Mouse (Mus musculus) megakaryocyte, embryonic 14.5 days (primary cell): ENCODE measurements around the gene Evc. TPM values are rescaled to one million over a fixed set of nuclear protein-coding genes. Genes with fewer than 3 reads are reported as not detected.

Experiments
- H3K27me3 ChIP-seq: replicated peaks from 2 replicates; pipeline ENCODE3; 2012; ENCODE audit warnings: inconsistent platforms
- H3K36me3 ChIP-seq: replicated peaks from 2 replicates; pipeline ENCODE3; 2012; ENCODE audit warnings: low read length, inconsistent platforms, mixed read lengths
- H3K4me1 ChIP-seq: 2 replicates; pipeline ENCODE4 v1.6.1; 2012; ENCODE audit warnings: inconsistent platforms
- H3K4me3 ChIP-seq: replicated peaks from 2 replicates; pipeline ENCODE3; 2012; ENCODE audit warnings: moderate library complexity, mild to moderate bottlenecking, inconsistent platforms
- H3K9me3 ChIP-seq: 2 replicates; pipeline ENCODE4 v1.6.1; 2012; ENCODE audit warnings: inconsistent platforms
- FLI1 ChIP-seq: IDR thresholded peaks from 2 replicates; pipeline ENCODE4 v1.6.1; 2012; ENCODE audit warnings: low read length, inconsistent platforms, mixed read lengths
- GATA1 ChIP-seq: IDR thresholded peaks from 3 replicates; pipeline ENCODE4 v1.6.1; 2012; ENCODE audit warnings: mixed read lengths, low read length, inconsistent platforms, borderline replicate concordance
- polyA plus RNA-seq: library from polyadenylated mRNA; stranded (reverse); fragments of >175 nt; gene quantifications from 2 replicates; pipeline ENCODE4 v1.2.3, GENCODE M21; 2012; ENCODE audit warnings: low replicate concordance; ENCODE audit not compliant: insufficient read depth

Evc gene
- polyA plus RNA-seq, 1 experiment: 0.08 TPM

DNA sequence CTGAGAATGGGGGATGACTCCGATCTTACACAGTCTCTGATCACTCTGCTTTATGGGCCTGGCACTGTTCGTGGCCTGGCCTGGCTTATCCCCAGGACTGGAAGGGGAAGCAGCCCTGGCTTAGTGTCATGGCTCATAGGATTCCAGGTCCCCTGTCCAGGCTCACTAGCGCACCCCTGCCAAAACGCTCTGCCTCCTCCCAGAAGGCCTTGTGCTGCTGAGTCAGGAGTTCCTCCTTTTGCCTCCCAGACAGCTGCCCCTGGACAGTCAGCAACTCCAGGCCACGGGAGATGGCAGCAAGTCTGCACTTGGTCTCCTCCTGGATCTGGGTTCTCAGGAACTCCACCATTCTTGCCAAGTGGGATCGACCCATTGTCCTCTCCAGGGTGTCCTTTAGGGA is 18.0 kb downstream of the Evc start:
- no peaks in the 10 kb centered on the region for H3K36me3 ChIP-seq
- no peaks in the 10 kb centered on the region for H3K27me3 ChIP-seq
- no peak overlapping the region for H3K4me3 ChIP-seq
- TF ChIP-seq GATA1 (no peak), FLI1 (no peak)
- H3K4me1 ChIP-seq: no peaks in the 10 kb centered on the region
- H3K9me3 ChIP-seq: peaks cover 6% of the 10 kb centered on the region; the same call in 1 of the 2 replicates

- no peaks in the 10 kb centered on the region for H3K9me3 ChIP-seq
- no peaks in the 10 kb centered on the region for H3K4me1 ChIP-seq
- no peaks in the 10 kb centered on the region for H3K36me3 ChIP-seq
- TF ChIP-seq GATA1 (no peak), FLI1 (no peak)
- no peaks in the 10 kb centered on the region for H3K27me3 ChIP-seq
- H3K4me3 ChIP-seq: peak overlapping the region; percentile 35
Observed at GRCm38 (mm10) chr5:37312980-37313722, 23.5 kb downstream of the Evc start.

- TF ChIP-seq FLI1: no peak
- no peaks in the 10 kb centered on the region for H3K4me1 ChIP-seq
- peaks cover 2% of the 10 kb centered on the region for H3K27me3 ChIP-seq
- H3K9me3 ChIP-seq: no peaks in the 10 kb centered on the region
- H3K4me3 ChIP-seq: no peak overlapping the region
- no peaks in the 10 kb centered on the region for H3K36me3 ChIP-seq
Observed at GRCm38 (mm10) chr5:37310026-37310425, 26.7 kb downstream of the Evc start.

- Histone ChIP-seq H3K4me3 (no peak overlapping the region), H3K9me3 (no peaks in the 10 kb centered on the region), H3K27me3 (no peaks in the 10 kb centered on the region), H3K36me3 (no peaks in the 10 kb centered on the region), H3K4me1 (no peaks in the 10 kb centered on the region)
- no peak for TF ChIP-seq FLI1
- TF ChIP-seq GATA1: no peak
Observed at GRCm38 (mm10) chr5:37298370-37298769, 38.3 kb downstream of the Evc start.

GRCm38 (mm10) chr5:37296717-37297116 is 40.0 kb downstream of the Evc start:
- TF ChIP-seq FLI1 (no peak), GATA1 (no peak)
- Histone ChIP-seq H3K4me3 (no peak overlapping the region), H3K36me3 (no peaks in the 10 kb centered on the region), H3K27me3 (no peaks in the 10 kb centered on the region), H3K4me1 (no peaks in the 10 kb centered on the region), H3K9me3 (no peaks in the 10 kb centered on the region)

DNA sequence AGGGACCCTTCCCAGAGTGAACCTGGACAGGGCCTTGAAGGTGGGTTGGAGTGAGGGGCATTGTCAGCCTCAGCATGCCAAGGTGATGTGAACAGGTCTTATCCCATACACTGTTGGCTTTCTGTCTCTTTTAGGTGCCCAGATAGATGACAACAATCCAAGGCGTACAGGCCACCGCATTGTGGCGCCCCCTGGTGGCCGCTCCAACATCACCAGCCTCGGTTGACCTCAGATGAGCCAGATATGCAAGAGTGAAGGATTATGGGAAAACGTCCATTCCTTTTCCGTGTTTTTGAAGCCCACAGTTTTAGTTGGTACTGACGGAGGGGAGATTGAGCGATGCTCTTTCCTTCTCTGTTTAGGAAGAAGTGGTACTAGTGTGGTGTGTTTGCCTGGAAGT is 45.7 kb downstream of the Evc start:
- no peaks in the 10 kb centered on the region for H3K9me3 ChIP-seq
- no peaks in the 10 kb centered on the region for H3K4me1 ChIP-seq
- no peak overlapping the region for H3K4me3 ChIP-seq
- H3K36me3 ChIP-seq: no peaks in the 10 kb centered on the region
- TF ChIP-seq FLI1 (no peak), GATA1 (no peak)
- no peaks in the 10 kb centered on the region for H3K27me3 ChIP-seq

GRCm38 (mm10) chr5:37289236-37289635 is 47.5 kb downstream of the Evc start:
- H3K36me3 ChIP-seq: no peaks in the 10 kb centered on the region

GRCm38 (mm10) chr5:37288374-37288773 is 48.3 kb downstream of the Evc start:
- Histone ChIP-seq H3K27me3 (no peaks in the 10 kb centered on the region), H3K4me3 (no peak overlapping the region), H3K36me3 (no peaks in the 10 kb centered on the region), H3K9me3 (no peaks in the 10 kb centered on the region), H3K4me1 (no peaks in the 10 kb centered on the region)
- TF ChIP-seq FLI1: no peak
- TF ChIP-seq GATA1: no peak

More at GRCm38 (mm10) chr5:37289236-37289635, 47.5 kb downstream of the Evc start:
- TF ChIP-seq FLI1 (no peak), GATA1 (no peak)
- no peak overlapping the region for H3K4me3 ChIP-seq
- H3K27me3 ChIP-seq: no peaks in the 10 kb centered on the region
- no peaks in the 10 kb centered on the region for H3K4me1 ChIP-seq
- no peaks in the 10 kb centered on the region for H3K9me3 ChIP-seq

- H3K27me3 ChIP-seq: no peaks in the 10 kb centered on the region
- no peaks in the 10 kb centered on the region for H3K36me3 ChIP-seq
- H3K4me3 ChIP-seq: no peak overlapping the region
- H3K4me1 ChIP-seq: no peaks in the 10 kb centered on the region
- no peak for TF ChIP-seq GATA1
- no peak for TF ChIP-seq FLI1
- no peaks in the 10 kb centered on the region for H3K9me3 ChIP-seq
Observed at GRCm38 (mm10) chr5:37281021-37281420, 55.7 kb downstream of the Evc start.

- H3K36me3 ChIP-seq: no peaks in the 10 kb centered on the region
- H3K9me3 ChIP-seq: no peaks in the 10 kb centered on the region
- H3K4me1 ChIP-seq: no peaks in the 10 kb centered on the region
- TF ChIP-seq FLI1: no peak
- TF ChIP-seq GATA1: no peak
- peaks cover 2% of the 10 kb centered on the region for H3K27me3 ChIP-seq
- no peak overlapping the region for H3K4me3 ChIP-seq
Observed at GRCm38 (mm10) chr5:37263816-37264215, 72.9 kb downstream of the Evc start.

- no peak overlapping the region for H3K4me3 ChIP-seq
- H3K36me3 ChIP-seq: no peaks in the 10 kb centered on the region
- H3K27me3 ChIP-seq: peaks cover 2% of the 10 kb centered on the region
- H3K9me3 ChIP-seq: no peaks in the 10 kb centered on the region
- no peaks in the 10 kb centered on the region for H3K4me1 ChIP-seq
- TF ChIP-seq FLI1: no peak
- TF ChIP-seq GATA1: no peak
Observed at GRCm38 (mm10) chr5:37261734-37262133, 75.0 kb downstream of the Evc start.
